Mouse (Mus musculus): ENCODE data around the gene Sipa1l1.

Sipa1l1 gene

GRCm38 (mm10) chr12:82334550-82334949 is 165.4 kb downstream of the Sipa1l1 start:
- no peak for DNase-seq (ENCODE audit: low read depth, low spot score)

GRCm38 (mm10) chr12:82335095-82335494 is 166.0 kb downstream of the Sipa1l1 start:
- no peak for DNase-seq (ENCODE audit: low read depth, low spot score)

GRCm38 (mm10) chr12:82338550-82338949 is 169.4 kb downstream of the Sipa1l1 start:
- DNase-seq (ENCODE audit: low read depth, low spot score), result no peak

- DNase-seq (ENCODE audit: low read depth, low spot score), result no peak
Measured at GRCm38 (mm10) chr12:82339221-82339861, 170.2 kb downstream of the Sipa1l1 start.

- DNase-seq (ENCODE audit: low read depth, low spot score), result no peak
Measured at GRCm38 (mm10) chr12:82340196-82340918, 171.2 kb downstream of the Sipa1l1 start.

GRCm38 (mm10) chr12:82341181-82341580 is 172.1 kb downstream of the Sipa1l1 start:
- no peak for DNase-seq (ENCODE audit: low read depth, low spot score)

GRCm38 (mm10) chr12:82341696-82342095 is 172.6 kb downstream of the Sipa1l1 start:
- DNase-seq (ENCODE audit: low read depth, low spot score), result no peak

GRCm38 (mm10) chr12:82350082-82350481 is 181.0 kb downstream of the Sipa1l1 start:
- DNase-seq (ENCODE audit: low read depth, low spot score), result no peak

- DNase-seq (ENCODE audit: low read depth, low spot score), result no peak
Measured at GRCm38 (mm10) chr12:82350891-82351290, 181.8 kb downstream of the Sipa1l1 start.

GRCm38 (mm10) chr12:82353660-82354059 is 184.5 kb downstream of the Sipa1l1 start:
- DNase-seq (ENCODE audit: low read depth, low spot score), result no peak

GRCm38 (mm10) chr12:82355419-82356149 is 186.5 kb downstream of the Sipa1l1 start:
- peak; percentile 43 for DNase-seq (ENCODE audit: low read depth, low spot score)

GRCm38 (mm10) chr12:82356476-82356875 is 187.4 kb downstream of the Sipa1l1 start:
- no peak for DNase-seq (ENCODE audit: low read depth, low spot score)

- DNase-seq (ENCODE audit: low read depth, low spot score), result no peak
Measured at GRCm38 (mm10) chr12:82357431-82357830, 188.3 kb downstream of the Sipa1l1 start.

- DNase-seq (ENCODE audit: low read depth, low spot score), result no peak
Measured at GRCm38 (mm10) chr12:82362796-82363195, 193.7 kb downstream of the Sipa1l1 start.

GRCm38 (mm10) chr12:82364186-82364585 is 195.1 kb downstream of the Sipa1l1 start:
- DNase-seq (ENCODE audit: low read depth, low spot score), result no peak

- DNase-seq (ENCODE audit: low read depth, low spot score), result no peak
Measured at GRCm38 (mm10) chr12:82365276-82365875, 196.3 kb downstream of the Sipa1l1 start.

GRCm38 (mm10) chr12:82366754-82367153 is 197.6 kb downstream of the Sipa1l1 start:
- no peak for DNase-seq (ENCODE audit: low read depth, low spot score)

GRCm38 (mm10) chr12:82367345-82367744 is 198.2 kb downstream of the Sipa1l1 start:
- no peak for DNase-seq (ENCODE audit: low read depth, low spot score)

GRCm38 (mm10) chr12:82367986-82368385 is 198.9 kb downstream of the Sipa1l1 start:
- DNase-seq (ENCODE audit: low read depth, low spot score), result no peak

GRCm38 (mm10) chr12:82369402-82370160 is 200.5 kb downstream of the Sipa1l1 start:
- no peak for DNase-seq (ENCODE audit: low read depth, low spot score)

GRCm38 (mm10) chr12:82371266-82371665 is 202.1 kb downstream of the Sipa1l1 start:
- no peak for DNase-seq (ENCODE audit: low read depth, low spot score)
